Mouse (Mus musculus) heart, adult 11 months (tissue): ENCODE results near the gene Gcnt3.

ENCODE experiments used
- DNase-seq: peaks from one replicate; pipeline ENCODE4 v3.0.0; 2022

The Gcnt3 gene

DNA sequence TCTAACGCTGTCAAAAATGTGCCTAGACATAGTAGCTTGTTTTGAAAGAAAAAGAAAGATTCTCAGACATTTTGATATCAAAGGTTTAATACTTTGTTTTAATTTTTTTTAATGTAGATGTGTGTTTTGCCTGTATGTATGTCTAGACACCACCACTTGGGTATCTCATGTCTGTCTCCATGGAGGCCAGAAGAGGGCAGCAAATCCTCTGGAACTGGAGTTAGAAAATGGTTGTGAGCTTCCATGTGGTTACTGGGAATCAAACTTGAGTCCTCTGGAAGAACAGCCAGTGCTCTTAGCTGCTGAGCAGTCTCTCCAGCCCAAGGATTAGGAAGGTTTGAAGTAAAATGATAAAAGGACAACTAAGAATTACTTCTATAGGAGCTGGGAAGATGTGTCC, 38.6 kb downstream of the Gcnt3 start:
- DNase-seq: peak; percentile 37

DNA sequence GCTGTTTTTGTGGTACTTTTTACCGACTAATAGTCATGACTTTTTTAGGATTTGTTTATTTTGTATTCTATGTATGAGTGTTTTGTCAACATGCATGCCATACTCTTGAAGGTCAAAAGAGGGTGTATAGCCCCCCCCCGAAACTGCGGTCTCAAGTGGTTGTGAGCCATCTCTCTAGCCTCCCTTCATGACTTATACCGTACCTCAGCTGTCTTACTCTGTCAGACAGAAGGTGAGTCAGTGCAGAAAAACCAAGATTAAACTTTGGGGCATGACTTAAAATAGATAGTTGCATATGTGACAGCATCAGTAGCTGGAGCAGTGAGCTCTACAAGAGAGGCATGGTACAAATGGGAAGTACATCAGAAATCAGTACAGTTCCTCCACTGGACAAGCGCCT, 43.3 kb downstream of the Gcnt3 start:
- DNase-seq: peak; percentile 81

- DNase-seq: peak; percentile 58
These were observed 44.4 kb downstream of the Gcnt3 start for GRCm38 (mm10) chr9:69993479-69993878.

DNA sequence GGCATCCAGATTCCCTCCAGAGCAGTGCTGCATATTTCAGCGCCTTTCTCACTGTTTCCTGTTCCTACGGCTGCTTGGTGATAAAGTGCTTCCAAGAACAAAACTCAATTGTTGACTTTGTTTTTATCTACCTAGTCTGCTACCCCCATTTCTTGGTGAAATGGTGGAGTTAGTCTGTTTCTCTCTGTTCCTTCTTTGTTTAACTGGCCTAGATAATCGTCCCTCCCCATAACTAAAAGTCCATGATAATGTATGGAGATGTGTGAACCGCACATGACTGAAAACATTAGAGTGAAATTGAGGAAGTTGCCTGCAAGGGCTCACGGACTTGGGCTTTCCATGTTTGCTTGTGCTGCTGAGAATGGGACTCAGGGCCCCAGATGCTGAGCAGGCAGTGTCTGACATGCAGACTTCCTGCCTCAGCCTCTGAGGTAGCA, 45.0 kb downstream of the Gcnt3 start:
- peak; percentile 91 for DNase-seq

- DNase-seq: peak; percentile 17
These were observed 47.5 kb downstream of the Gcnt3 start for GRCm38 (mm10) chr9:69990346-69990745.

DNA sequence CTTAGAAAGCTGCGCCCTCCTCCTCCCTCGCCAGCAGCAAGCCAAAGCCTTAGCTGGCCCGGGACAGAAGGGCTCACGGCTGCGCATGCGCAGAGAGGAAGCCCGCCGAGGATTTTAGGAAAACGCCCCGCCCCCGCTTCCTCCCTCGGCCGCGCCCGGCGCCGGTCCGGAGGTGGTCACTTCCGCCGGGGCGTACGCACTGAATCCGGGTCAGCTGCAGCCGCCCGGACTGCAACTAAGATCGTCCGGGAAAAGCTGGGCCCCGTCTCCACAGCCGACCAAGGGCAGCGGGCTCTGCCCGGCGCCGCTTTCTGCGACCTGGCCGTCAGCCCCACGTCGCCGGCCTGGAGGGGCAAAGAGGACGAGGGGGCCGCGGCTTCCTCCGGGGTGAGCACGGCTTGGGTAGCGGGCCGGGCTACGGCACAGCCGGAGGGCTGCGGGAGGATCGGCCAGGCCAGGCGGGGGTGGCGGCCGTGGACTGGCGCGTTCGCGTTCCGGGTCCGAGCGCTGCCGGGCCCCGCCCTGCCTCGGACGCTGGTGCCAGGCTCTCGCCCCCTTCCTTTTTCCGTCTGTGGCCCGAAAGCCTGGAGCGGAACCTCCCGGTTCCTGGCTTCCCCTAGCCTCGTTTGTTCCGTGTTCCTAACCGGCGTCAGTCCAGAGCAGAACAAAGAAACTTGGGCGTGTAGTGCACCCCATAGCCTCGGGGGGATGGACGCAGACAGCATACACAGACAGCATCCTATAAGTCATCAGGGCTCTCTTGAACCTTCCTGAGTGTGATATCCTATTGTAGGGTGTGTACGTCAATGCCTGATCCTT, 48.4 kb downstream of the Gcnt3 start, which contains the start of gene Bnip2:
Bnip2 (plus strand) TSS at position 164 of the 819 bp plus-strand sequence.
- DNase-seq: peak; percentile 100

DNA sequence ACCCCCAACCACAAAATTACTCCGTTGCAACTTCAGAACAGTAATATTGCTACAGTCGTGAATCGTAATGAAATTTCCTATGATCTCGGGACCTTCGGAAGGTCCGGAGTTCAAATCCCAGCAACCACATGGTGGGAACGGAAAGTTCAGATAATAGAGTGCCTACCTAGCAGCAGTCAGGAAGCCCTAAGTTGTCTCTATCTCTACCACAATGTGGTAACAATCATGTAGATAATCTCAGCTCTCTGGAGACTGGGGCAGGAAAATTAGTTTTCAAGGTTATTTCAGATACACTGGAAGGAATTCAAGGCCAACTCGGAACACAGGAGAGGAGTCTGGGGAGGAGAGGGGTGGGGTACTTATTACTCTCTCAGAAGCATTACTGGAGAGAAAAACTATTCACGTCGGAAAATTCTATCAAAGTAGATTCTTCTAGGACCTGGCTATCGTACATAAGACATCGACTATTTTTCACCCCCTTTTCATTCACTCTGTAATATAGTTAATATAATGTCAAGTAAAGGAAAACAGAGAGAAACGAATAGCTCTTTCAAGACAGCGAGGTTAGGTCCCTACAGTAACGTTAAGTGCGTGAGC, 49.1 kb downstream of the Gcnt3 start:
- DNase-seq: peak; percentile 84

DNA sequence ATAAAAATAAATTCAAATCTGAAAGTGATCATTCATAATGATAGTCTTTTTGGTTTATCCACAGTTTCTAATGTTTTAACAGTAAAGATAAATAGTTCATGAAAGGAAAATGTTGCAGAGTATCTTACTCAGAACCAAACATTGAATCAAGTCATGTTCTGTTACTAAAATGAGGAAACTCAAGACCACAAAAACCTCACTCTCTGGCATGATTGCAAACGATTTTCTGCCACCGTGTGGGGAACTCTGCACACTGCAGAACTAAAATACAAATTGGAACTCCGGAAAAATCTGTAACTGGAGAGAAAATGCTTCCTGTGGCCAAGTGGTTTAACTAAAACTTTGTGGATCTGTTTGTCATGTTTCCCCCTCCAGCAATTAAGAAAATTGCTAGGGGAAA, 50.3 kb downstream of the Gcnt3 start:
- peak; percentile 89 for DNase-seq

- DNase-seq: peak; percentile 82
These were observed 51.3 kb downstream of the Gcnt3 start for GRCm38 (mm10) chr9:69986571-69986970.

DNA sequence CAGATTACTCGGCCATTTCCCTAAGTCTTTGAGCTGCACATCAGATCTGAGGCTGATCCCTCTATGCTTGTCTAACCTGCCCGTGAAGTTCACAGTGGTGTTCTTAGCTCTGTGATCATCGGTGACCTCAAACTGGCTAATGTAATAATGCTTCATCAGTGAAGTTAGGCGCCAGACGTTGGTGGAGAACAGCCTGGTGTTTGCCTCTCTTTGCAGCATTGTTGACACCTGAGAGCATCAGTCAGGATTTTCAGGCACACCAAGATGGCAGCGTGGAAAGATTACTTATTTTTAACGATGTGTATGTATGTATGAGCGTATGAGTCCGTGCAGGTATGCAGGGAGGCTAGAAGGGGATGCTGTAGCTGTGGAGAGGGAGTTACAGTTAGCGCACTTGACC, 51.8 kb downstream of the Gcnt3 start:
- DNase-seq: peak; percentile 74

GRCm38 (mm10) chr9:69985526-69985925, 52.4 kb downstream of the Gcnt3 start:
- peak; percentile 55 for DNase-seq
